Mouse (Mus musculus): ENCODE data around the gene Lrrc74a. TPM values are rescaled to one million over a fixed set of nuclear protein-coding genes. Genes with fewer than 3 reads are reported as not detected.

Gene Lrrc74a
- polyA plus RNA-seq, 1 experiment: not detected

DNA sequence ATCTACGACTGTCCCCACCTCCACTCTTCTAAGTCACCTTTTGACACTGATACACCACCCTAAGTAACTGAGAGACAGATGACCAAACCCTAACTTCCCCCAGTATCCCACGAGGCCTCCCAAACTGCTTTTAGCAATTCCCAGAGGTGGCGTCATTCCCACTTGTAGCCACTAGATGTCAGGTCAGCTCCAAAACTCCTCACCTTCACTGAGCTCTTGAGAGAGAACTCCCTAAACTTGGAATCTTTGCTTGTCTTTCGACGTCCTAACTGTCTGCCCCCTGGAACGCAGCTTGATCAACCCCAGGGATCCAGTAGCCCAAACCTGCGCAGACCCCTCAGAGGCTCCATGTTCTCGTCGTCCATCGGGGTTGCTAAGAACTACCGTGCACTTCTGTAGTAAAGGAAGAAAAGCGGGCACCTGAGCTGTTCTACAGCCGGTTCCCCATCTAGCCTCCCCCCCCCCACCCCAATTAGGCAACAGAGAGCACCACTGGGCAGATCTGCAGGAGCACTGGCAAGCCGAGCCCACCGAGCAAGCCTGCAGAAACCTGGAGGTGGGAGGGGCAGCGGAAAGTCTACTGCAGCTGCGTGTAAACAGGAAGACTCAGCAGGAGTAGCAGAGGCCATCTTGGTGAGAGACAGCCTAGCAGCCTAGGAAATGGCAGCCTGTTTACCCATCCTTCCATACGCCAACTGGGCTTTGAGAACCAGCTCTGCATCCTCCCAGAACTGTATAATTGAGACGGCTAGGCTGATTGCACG, 33.9 kb downstream of the Lrrc74a start:
- peaks cover 7% of the 10 kb centered on the region for H3K4me1 ChIP-seq (ENCODE audit: control insufficient read depth, insufficient read depth, low read length)
- H3K27ac ChIP-seq (ENCODE audit: insufficient read depth, low read length): no peak overlapping the region
- H3K4me3 ChIP-seq (ENCODE audit: insufficient read depth, low read length): no peak overlapping the region
- TF ChIP-seq POLR2A (IDR thresholded peaks at IDR 0.05; ENCODE audit: low read depth, low read length) (no peak), CTCF (IDR thresholded peaks at IDR 0.05; ENCODE audit: borderline replicate concordance, insufficient read depth, low read length) (0 out of 2 replicates have a peak, but pooled peaks have one; percentile 26)

DNA sequence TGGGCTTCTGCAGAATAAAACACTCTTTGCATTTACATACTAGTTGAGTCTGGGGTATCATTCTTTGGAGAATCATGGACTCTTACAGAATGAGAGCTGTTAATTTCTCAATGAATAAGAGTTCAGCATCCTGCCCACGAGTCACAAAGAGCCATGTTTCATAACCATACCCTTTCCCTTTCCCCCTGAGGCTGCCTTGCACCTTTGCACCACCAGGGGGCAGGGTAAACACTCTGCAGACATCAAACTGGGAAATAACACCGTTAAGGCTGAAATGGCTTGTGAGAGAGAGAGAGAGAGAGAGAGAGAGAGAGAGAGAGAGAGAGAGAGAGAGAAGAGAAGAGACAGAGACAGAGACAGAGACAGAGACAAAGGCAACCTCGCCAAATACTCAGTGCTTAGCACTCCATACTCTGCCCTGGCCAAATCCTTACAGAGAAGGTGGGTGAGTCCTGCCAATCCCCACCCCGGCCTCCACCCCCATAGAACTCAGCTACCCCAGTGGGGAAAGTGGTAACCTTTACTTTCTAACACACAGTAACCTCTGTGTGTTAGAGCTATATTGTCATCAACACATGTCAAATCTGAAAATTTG, 34.9 kb downstream of the Lrrc74a start:
- TF ChIP-seq CTCF (IDR thresholded peaks at IDR 0.05; ENCODE audit: borderline replicate concordance, insufficient read depth, low read length) (peak; percentile 90), POLR2A (IDR thresholded peaks at IDR 0.05; ENCODE audit: low read depth, low read length) (no peak)
- Histone ChIP-seq H3K27ac (ENCODE audit: insufficient read depth, low read length) (no peak overlapping the region), H3K4me3 (ENCODE audit: insufficient read depth, low read length) (no peak overlapping the region), H3K4me1 (ENCODE audit: control insufficient read depth, insufficient read depth, low read length) (peaks cover 7% of the 10 kb centered on the region)

DNA sequence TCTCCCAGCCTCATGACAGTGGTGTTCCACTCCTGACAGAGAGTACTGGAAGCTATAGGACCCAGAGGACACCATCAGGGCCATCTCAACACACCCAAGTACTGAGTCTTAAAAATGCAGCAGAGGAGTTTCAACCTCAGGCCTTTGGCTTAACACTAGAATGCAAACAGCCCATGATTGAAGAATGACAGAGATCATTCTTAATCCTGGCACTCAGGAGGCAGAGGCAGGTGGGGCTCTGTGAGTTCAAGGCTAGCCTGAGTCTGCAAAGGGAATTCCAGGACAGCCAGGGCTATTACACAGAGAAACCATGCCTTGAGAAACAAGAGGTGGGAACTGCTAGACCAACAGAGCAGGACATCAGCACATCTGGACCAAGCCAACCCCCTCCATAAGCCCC, 35.6 kb downstream of the Lrrc74a start:
- TF ChIP-seq CTCF (IDR thresholded peaks at IDR 0.05; ENCODE audit: borderline replicate concordance, insufficient read depth, low read length): no peak
- TF ChIP-seq POLR2A (IDR thresholded peaks at IDR 0.05; ENCODE audit: low read depth, low read length): no peak
- H3K4me3 ChIP-seq (ENCODE audit: insufficient read depth, low read length): no peak overlapping the region
- H3K27ac ChIP-seq (ENCODE audit: insufficient read depth, low read length): peak overlapping the region; percentile 28; the same call in 1 of the 2 replicates
- H3K4me1 ChIP-seq (ENCODE audit: control insufficient read depth, insufficient read depth, low read length): peaks cover 7% of the 10 kb centered on the region

DNA sequence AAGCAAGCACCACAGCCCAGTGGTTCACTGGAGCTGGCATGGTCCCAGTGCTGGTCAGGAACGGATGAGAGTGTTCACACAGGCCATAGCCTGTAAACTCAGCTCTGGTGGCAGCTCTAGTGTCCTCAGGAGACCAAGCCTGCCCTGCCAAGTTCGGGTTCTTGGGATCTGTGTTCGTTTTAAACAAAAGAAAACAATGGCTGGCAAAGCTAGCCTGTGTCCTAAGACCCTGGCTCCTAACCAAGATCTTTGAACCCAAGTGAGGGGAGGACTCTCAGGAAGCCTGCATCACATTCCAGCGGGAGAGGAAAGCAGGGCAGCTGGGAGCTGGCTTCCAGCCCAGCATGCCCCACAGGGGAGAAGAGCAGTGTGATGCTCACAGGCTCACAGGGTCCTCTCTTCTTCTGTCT, 36.1 kb downstream of the Lrrc74a start:
- peak overlapping the region; percentile 28; the same call in 1 of the 2 replicates for H3K27ac ChIP-seq (ENCODE audit: insufficient read depth, low read length)

DNA sequence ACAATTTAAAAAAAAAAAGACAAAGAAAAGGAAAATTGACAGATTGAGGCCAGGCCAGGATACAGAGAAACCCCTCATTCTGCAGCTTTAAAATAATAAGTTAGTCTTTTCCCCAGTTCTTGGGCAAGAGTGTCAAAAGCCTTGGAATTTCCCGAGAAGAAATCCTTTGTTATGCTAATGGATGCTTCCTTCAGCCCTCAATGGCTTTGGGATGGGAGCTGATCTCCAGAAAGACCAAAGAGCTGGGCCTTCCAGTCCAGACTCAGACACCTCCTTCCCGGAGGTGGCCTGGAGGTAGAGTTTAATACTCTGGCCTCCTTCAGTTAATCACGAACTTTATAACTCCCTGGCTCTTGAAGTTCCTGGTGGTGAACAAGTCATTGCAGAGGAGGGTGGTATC, 36.8 kb downstream of the Lrrc74a start:
- no peak overlapping the region for H3K4me3 ChIP-seq (ENCODE audit: insufficient read depth, low read length)
- H3K4me1 ChIP-seq (ENCODE audit: control insufficient read depth, insufficient read depth, low read length): peaks cover 7% of the 10 kb centered on the region
- TF ChIP-seq CTCF (IDR thresholded peaks at IDR 0.05; ENCODE audit: borderline replicate concordance, insufficient read depth, low read length) (no peak), POLR2A (IDR thresholded peaks at IDR 0.05; ENCODE audit: low read depth, low read length) (no peak)
- peak overlapping the region; percentile 22; the same call in 1 of the 2 replicates for H3K27ac ChIP-seq (ENCODE audit: insufficient read depth, low read length)

More for the DNA sequence above, 36.1 kb downstream of the Lrrc74a start:
- peaks cover 7% of the 10 kb centered on the region for H3K4me1 ChIP-seq (ENCODE audit: control insufficient read depth, insufficient read depth, low read length)
- TF ChIP-seq CTCF (IDR thresholded peaks at IDR 0.05; ENCODE audit: borderline replicate concordance, insufficient read depth, low read length) (no peak), POLR2A (IDR thresholded peaks at IDR 0.05; ENCODE audit: low read depth, low read length) (no peak)
- H3K4me3 ChIP-seq (ENCODE audit: insufficient read depth, low read length): no peak overlapping the region

DNA sequence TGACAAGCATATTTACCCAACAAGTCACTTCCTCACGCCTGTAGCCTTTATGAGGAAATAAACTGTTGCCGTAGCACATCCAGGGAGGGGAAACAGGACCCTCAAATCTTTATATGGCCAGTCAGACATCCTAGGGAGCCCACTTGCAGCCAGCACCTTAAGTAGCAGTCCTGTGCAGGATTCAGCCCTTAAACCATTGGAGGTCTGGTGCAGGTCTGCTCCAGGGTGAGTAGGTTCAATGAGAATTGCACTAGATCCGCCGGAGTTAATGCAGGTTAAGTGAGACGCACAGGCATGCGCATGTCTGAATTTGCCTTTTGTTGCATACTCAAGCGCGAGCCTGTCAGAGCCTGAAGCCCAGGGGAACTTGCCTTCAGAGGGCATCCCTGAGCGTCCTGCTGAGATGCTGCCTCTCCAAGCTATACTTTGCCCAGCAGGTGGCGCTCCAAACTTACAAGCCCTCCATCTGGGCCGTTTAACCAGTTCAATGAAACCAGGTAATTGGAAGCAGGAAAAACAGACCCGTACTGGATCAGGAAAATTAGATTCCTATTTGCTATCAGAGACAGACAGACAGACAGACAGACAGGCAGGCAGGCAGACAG, 37.8 kb downstream of the Lrrc74a start:
- no peak overlapping the region for H3K27ac ChIP-seq (ENCODE audit: insufficient read depth, low read length)
- no peak overlapping the region for H3K4me3 ChIP-seq (ENCODE audit: insufficient read depth, low read length)

DNA sequence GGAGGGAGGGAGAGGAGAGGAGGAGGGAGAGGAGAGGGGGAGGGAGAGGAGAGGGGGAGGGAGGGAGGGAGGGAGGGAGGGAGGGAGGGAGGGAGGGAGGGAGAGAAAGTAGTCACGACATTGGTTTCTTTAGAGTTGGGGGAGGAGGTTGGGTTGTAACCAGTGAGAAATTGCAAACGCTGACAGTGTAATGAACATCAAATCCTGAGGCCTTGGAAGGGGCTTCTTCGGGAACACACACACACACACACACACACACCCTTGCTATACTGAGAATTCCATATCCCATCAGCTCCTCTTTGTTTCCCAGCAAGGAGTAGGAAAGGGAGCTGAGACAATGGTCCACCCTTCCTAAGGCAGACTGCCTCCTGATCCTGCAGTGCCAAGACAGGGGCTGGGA, 38.4 kb downstream of the Lrrc74a start:
- H3K4me3 ChIP-seq (ENCODE audit: insufficient read depth, low read length): no peak overlapping the region
- no peak for TF ChIP-seq CTCF (IDR thresholded peaks at IDR 0.05; ENCODE audit: borderline replicate concordance, insufficient read depth, low read length)
- no peak for TF ChIP-seq POLR2A (IDR thresholded peaks at IDR 0.05; ENCODE audit: low read depth, low read length)
- H3K27ac ChIP-seq (ENCODE audit: insufficient read depth, low read length): no peak overlapping the region
- H3K4me1 ChIP-seq (ENCODE audit: control insufficient read depth, insufficient read depth, low read length): peaks cover 7% of the 10 kb centered on the region

More for the DNA sequence above, 37.8 kb downstream of the Lrrc74a start:
- TF ChIP-seq POLR2A (IDR thresholded peaks at IDR 0.05; ENCODE audit: low read depth, low read length) (no peak), CTCF (IDR thresholded peaks at IDR 0.05; ENCODE audit: borderline replicate concordance, insufficient read depth, low read length) (peak; percentile 85)
- peaks cover 7% of the 10 kb centered on the region for H3K4me1 ChIP-seq (ENCODE audit: control insufficient read depth, insufficient read depth, low read length)

DNA sequence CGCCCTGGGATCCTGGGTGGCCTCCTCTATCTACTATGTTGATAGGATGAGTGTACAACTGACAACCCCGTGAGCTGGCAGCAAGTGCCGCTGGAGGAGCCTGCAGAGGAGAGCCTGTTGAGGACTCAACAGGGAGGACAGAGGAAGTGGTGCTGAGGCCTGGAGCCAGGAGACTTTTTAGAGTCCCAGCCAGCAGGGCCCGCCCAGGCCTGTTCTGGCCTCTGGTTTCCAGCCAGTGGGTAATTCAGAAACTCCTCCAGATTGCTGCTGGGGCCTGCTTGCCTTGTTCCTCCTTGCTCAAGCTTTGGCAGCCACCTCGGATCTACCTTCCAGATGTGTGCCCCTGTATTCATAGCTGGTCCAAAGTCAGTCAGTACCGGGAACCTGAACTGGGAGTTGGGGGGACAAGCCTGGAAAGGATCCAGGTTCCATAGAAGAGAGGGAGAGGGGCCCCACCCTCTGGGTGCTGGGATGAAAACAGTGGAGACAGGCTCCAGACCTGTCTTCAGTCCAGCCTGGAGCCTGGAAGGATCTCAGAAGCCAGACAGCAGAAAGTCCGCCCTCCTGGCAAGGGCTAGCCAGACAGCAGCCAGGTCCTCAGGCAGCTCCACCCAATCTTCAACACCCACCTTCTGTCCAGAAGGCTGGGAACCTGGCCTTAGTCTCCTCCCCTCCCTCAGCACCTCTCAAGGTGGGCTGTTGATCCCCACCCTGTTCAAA, 41.6 kb downstream of the Lrrc74a start:
- TF ChIP-seq CTCF (IDR thresholded peaks at IDR 0.05; ENCODE audit: borderline replicate concordance, insufficient read depth, low read length) (no peak), POLR2A (IDR thresholded peaks at IDR 0.05; ENCODE audit: low read depth, low read length) (no peak)
- Histone ChIP-seq H3K4me1 (ENCODE audit: control insufficient read depth, insufficient read depth, low read length) (no peaks in the 10 kb centered on the region), H3K4me3 (ENCODE audit: insufficient read depth, low read length) (no peak overlapping the region), H3K27ac (ENCODE audit: insufficient read depth, low read length) (peak overlapping the region; percentile 75)

DNA sequence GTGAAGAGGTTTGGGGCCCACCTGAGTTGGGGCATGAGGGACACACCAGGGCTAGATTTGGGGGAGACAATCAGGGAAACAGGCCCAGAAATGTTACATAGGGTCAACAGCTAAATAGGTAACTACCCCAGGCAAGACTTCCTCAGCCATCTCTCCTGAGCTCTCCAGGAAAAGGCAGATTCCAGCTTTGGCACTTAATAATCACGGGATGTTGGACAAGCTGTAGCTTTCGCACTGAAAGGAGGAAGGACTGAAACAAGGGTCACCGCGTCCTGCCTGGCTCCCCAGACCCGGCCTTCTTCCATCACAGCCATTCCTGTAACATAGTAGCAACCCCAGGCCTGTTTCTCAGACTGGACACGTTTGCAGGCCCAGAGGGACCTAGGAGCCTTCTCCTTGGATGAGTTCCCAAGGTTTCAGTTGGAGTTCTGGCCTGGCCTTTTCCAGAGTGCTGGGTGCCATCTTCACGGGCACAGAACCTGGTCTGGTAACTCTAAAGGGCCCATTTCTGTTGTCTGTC, 42.2 kb downstream of the Lrrc74a start:
- H3K4me3 ChIP-seq (ENCODE audit: insufficient read depth, low read length): no peak overlapping the region
- TF ChIP-seq POLR2A (IDR thresholded peaks at IDR 0.05; ENCODE audit: low read depth, low read length) (no peak), CTCF (IDR thresholded peaks at IDR 0.05; ENCODE audit: borderline replicate concordance, insufficient read depth, low read length) (no peak)
- H3K27ac ChIP-seq (ENCODE audit: insufficient read depth, low read length): peak overlapping the region; percentile 75; the same call in 1 of the 2 replicates
- no peaks in the 10 kb centered on the region for H3K4me1 ChIP-seq (ENCODE audit: control insufficient read depth, insufficient read depth, low read length)

Measured in embryonic fibroblast, embryonic 13.5 days (primary cell).